Mouse (Mus musculus): Measurements from ENCODE around the gene Pgghg. TPM values are rescaled to one million over a fixed set of nuclear protein-coding genes. Genes with fewer than 3 reads are reported as not detected.

Gene Pgghg
- polyA plus RNA-seq, 1 experiment from 2014 or later = 29.2 TPM

DNA sequence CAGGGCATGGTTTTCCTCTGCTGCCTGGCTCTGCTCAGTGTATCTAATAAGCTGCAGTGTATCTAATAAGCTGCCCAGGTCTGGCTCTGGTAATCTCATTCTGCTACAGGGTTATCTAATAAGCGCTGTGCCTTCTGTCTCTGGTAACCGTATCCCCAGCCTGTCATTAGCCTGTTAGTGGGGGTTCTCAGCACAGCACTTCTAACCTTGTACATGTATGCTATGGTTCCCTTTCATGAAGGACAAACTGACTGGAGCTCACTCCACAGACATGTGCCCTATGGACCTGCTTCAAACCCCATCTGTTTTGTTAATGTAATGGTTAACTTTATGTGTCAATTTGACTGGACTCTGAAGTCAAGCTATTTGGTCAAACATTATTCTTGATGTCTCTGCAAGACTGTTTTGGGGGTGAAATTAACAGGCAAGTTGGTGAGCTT is 35.5 kb upstream of the Pgghg start:
- Histone ChIP-seq H3K36me3 (ENCODE audit: control insufficient read depth, insufficient read depth, low read length) (no peaks in the 10 kb centered on the region), H3K9me3 (ENCODE audit: control insufficient read depth, low read length) (no peaks in the 10 kb centered on the region), H3K4me3 (ENCODE audit: low read depth, low read length) (no peak overlapping the region), H3K4me2 (ENCODE audit: low read length) (no peak overlapping the region), H3K9ac (ENCODE audit: low read length) (no peak overlapping the region), H3K4me1 (replicated peaks; ENCODE audit: control insufficient read depth, insufficient read depth, low read length) (no peaks in the 10 kb centered on the region), H3K27me3 (replicated peaks; ENCODE audit: control insufficient read depth, insufficient read depth, low read length) (no peaks in the 10 kb centered on the region), H3K27ac (ENCODE audit: low read depth) (no peak overlapping the region)
- ATAC-seq (replicated peaks; ENCODE audit: low FRiP score, low TSS enrichment, low read depth) (no peak), DNase-seq (ENCODE audit: low spot score) (no peak)
- 76% methylated on average over 2 of the region's 2 CpGs for WGBS

DNA sequence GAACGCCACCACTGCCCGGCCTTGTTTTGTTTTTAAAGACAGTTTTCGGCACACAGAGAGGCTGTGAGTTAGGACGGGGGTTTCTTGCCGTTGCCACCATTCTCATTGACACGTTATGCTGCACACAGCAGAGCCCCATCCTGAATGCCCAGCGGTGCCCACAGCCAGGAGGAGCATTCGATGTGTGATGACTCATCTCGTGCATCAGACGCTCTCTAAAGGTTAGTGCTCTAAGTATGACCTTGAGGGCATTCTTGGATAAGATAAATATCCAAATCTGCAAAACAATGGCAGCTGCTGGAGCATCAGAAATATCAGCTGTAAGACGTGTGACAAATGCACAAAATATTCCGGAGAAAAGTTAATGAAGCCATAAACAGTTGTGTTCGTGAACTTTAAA is 34.1 kb upstream of the Pgghg start:
- Histone ChIP-seq H3K9ac (ENCODE audit: low read length) (no peak overlapping the region), H3K27ac (ENCODE audit: low read depth) (no peak overlapping the region), H3K27me3 (replicated peaks; ENCODE audit: control insufficient read depth, insufficient read depth, low read length) (no peaks in the 10 kb centered on the region), H3K4me1 (replicated peaks; ENCODE audit: control insufficient read depth, insufficient read depth, low read length) (no peaks in the 10 kb centered on the region), H3K4me2 (ENCODE audit: low read length) (no peak overlapping the region), H3K4me3 (ENCODE audit: low read depth, low read length) (no peak overlapping the region), H3K9me3 (ENCODE audit: control insufficient read depth, low read length) (no peaks in the 10 kb centered on the region), H3K36me3 (ENCODE audit: control insufficient read depth, insufficient read depth, low read length) (no peaks in the 10 kb centered on the region)
- DNase-seq (ENCODE audit: low spot score) (no peak), ATAC-seq (replicated peaks; ENCODE audit: low FRiP score, low TSS enrichment, low read depth) (no peak)
- 77% methylated on average over 13 of the region's 13 CpGs for WGBS

DNA sequence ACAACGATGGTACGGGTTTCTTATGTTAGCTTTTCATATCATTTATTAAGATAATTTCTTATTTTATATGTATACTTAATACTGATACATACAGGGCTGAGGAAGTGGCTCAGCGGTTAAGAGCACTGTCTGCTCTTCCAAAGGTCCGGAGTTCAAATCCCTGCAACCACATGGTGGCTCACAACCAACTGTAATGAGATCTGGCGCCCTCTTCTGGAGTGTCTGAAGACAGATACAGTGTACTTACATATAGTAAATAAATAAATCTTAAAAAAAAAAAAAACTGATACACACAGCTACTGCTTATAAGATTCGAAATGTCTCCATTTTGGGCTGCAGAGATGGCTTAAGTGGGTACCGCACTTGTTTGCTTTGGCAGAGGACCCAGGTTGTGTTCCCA is 33.5 kb upstream of the Pgghg start:
- Histone ChIP-seq H3K9ac (ENCODE audit: low read length) (no peak overlapping the region), H3K36me3 (ENCODE audit: control insufficient read depth, insufficient read depth, low read length) (no peaks in the 10 kb centered on the region), H3K9me3 (ENCODE audit: control insufficient read depth, low read length) (no peaks in the 10 kb centered on the region), H3K27me3 (replicated peaks; ENCODE audit: control insufficient read depth, insufficient read depth, low read length) (no peaks in the 10 kb centered on the region), H3K4me1 (replicated peaks; ENCODE audit: control insufficient read depth, insufficient read depth, low read length) (no peaks in the 10 kb centered on the region), H3K4me3 (ENCODE audit: low read depth, low read length) (no peak overlapping the region), H3K4me2 (ENCODE audit: low read length) (no peak overlapping the region), H3K27ac (ENCODE audit: low read depth) (no peak overlapping the region)
- ATAC-seq (replicated peaks; ENCODE audit: low FRiP score, low TSS enrichment, low read depth) (no peak), DNase-seq (ENCODE audit: low spot score) (no peak)
- 83% methylated on average over 7 of the region's 7 CpGs for WGBS

DNA sequence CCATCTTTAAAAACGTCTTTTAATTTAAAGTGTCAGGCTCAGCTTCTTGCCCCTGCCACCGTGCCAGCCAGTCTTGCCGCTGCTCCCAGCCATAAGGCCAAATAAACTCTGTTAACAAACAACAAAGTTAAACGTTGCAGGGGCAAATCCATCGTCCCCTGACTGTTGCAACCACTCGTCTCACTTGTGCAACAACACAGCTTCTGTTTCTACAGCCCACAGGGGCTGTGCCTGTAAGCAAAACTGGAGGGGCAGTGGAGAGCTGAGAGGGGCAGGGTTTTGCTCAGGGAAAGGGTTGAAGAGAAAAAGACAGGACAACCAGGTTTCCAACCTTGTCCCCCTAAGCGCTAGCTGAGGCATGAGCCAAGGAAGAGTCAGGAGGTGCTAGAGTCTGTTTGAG is 33.0 kb upstream of the Pgghg start:
- H3K27me3 ChIP-seq (replicated peaks; ENCODE audit: control insufficient read depth, insufficient read depth, low read length) = no peaks in the 10 kb centered on the region
- H3K4me1 ChIP-seq (replicated peaks; ENCODE audit: control insufficient read depth, insufficient read depth, low read length) = no peaks in the 10 kb centered on the region
- H3K36me3 ChIP-seq (ENCODE audit: control insufficient read depth, insufficient read depth, low read length) = no peaks in the 10 kb centered on the region
- peak overlapping the region; percentile 58 for H3K4me2 ChIP-seq (ENCODE audit: low read length)
- H3K4me3 ChIP-seq (ENCODE audit: low read depth, low read length) = no peak overlapping the region; the same call in 1 of the 2 replicates
- H3K27ac ChIP-seq (ENCODE audit: low read depth) = no peak overlapping the region
- 47% methylated on average over 7 of the region's 7 CpGs for WGBS
- ATAC-seq (replicated peaks; ENCODE audit: low FRiP score, low TSS enrichment, low read depth) (no peak; the same call in 1 of the 2 replicates), DNase-seq (ENCODE audit: low spot score) (no peak)
- no peaks in the 10 kb centered on the region for H3K9me3 ChIP-seq (ENCODE audit: control insufficient read depth, low read length)
- no peak overlapping the region for H3K9ac ChIP-seq (ENCODE audit: low read length)

DNA sequence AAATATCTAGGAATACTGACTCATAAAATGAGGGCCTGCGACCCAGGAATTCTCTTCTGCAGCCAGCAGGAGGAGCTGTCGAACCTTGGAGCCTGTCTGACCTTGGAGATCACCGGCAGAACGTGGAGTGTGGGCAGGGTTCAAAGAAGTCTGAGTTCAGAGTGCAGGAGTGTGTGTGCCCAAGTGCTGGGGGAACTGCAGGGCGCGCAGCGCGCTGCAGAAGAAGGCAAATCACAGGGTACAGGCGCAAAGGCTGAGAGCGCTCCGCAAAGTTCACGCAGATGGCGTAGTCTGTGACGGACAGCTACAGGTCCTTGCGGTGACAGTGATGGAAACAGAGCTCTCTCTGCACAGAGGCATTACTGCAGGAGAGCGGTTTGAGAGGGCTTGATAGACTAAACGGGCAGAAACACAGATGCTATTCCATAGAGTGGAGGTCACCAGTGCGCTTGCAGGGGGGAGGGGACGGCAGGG is 32.5 kb upstream of the Pgghg start:
- Histone ChIP-seq H3K4me3 (ENCODE audit: low read depth, low read length) (peak overlapping the region; percentile 27), H3K9ac (ENCODE audit: low read length) (no peak overlapping the region), H3K27ac (ENCODE audit: low read depth) (no peak overlapping the region), H3K9me3 (ENCODE audit: control insufficient read depth, low read length) (no peaks in the 10 kb centered on the region), H3K4me2 (ENCODE audit: low read length) (peak overlapping the region; percentile 58), H3K4me1 (replicated peaks; ENCODE audit: control insufficient read depth, insufficient read depth, low read length) (no peaks in the 10 kb centered on the region), H3K36me3 (ENCODE audit: control insufficient read depth, insufficient read depth, low read length) (no peaks in the 10 kb centered on the region), H3K27me3 (replicated peaks; ENCODE audit: control insufficient read depth, insufficient read depth, low read length) (no peaks in the 10 kb centered on the region)
- ATAC-seq (replicated peaks; ENCODE audit: low FRiP score, low TSS enrichment, low read depth) = peak; percentile 72
- WGBS = 1% methylated on average over 19 of the region's 19 CpGs
- DNase-seq (ENCODE audit: low spot score) = peak; percentile 92

DNA sequence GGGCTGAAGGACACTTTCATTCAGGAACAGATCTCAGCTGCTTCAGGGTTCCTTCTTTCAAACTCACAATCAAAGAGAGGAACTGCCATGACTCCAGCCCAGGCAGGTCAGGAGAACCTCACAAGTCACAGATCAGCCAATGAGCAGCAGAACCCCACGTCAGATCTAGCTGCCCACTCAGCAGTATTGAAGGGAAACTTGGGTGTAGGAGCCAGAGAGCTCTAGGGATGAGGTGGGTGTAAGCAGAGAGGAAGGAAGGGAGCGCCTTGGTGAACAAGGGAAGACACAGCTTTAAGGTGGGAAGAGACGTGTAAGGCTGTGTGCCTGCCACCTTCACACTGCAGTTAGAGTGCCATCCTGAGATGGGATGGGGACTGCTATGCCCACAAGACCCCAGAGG is 28.9 kb upstream of the Pgghg start:
- Histone ChIP-seq H3K4me2 (ENCODE audit: low read length) (no peak overlapping the region), H3K4me1 (replicated peaks; ENCODE audit: control insufficient read depth, insufficient read depth, low read length) (no peaks in the 10 kb centered on the region), H3K4me3 (ENCODE audit: low read depth, low read length) (no peak overlapping the region), H3K9ac (ENCODE audit: low read length) (no peak overlapping the region), H3K9me3 (ENCODE audit: control insufficient read depth, low read length) (no peaks in the 10 kb centered on the region), H3K27me3 (replicated peaks; ENCODE audit: control insufficient read depth, insufficient read depth, low read length) (no peaks in the 10 kb centered on the region), H3K27ac (ENCODE audit: low read depth) (peak overlapping the region; percentile 10; the same call in 1 of the 2 replicates), H3K36me3 (ENCODE audit: control insufficient read depth, insufficient read depth, low read length) (no peaks in the 10 kb centered on the region)
- WGBS = 58% methylated on average over 3 of the region's 3 CpGs
- no peak for DNase-seq (ENCODE audit: low spot score)
- no peak for ATAC-seq (replicated peaks; ENCODE audit: low FRiP score, low TSS enrichment, low read depth)

DNA sequence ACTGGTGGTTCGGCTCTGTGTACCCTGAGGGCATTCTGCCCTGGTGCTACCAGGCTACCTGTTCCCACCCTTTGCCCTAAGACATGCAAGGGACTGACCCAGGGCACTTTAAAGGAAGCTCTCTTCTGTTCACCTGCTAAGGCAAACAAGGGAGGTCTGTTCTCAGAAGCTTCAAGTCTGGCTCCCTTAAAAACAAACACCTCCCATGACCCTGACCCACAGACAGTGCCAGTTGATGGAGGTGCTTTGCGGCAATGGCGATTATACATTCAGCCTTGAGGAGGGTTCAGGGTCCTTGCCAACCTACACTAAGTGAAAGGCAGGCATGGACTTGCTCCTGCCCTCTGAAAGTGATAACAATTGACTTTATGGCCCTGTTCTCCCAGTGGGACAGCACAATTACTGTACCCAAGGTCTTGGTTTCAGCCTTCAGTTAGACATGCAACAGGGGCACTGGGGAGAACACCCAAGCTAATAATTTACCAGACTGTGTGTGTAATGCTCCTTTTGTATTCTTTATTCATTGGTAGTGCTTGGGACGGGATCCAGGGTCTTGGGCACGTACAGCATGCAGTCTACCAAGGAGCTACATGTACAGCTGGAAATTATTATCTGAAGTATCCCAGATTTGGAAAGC is 28.2 kb upstream of the Pgghg start:
- WGBS = 61% methylated on average over 5 of the region's 5 CpGs
- Histone ChIP-seq H3K27ac (ENCODE audit: low read depth) (peak overlapping the region; percentile 69), H3K9ac (ENCODE audit: low read length) (no peak overlapping the region), H3K4me3 (ENCODE audit: low read depth, low read length) (no peak overlapping the region), H3K9me3 (ENCODE audit: control insufficient read depth, low read length) (no peaks in the 10 kb centered on the region), H3K4me2 (ENCODE audit: low read length) (no peak overlapping the region), H3K36me3 (ENCODE audit: control insufficient read depth, insufficient read depth, low read length) (no peaks in the 10 kb centered on the region), H3K27me3 (replicated peaks; ENCODE audit: control insufficient read depth, insufficient read depth, low read length) (no peaks in the 10 kb centered on the region), H3K4me1 (replicated peaks; ENCODE audit: control insufficient read depth, insufficient read depth, low read length) (no peaks in the 10 kb centered on the region)
- ATAC-seq (replicated peaks; ENCODE audit: low FRiP score, low TSS enrichment, low read depth) (peak; percentile 82), DNase-seq (ENCODE audit: low spot score) (peak; percentile 70)

DNA sequence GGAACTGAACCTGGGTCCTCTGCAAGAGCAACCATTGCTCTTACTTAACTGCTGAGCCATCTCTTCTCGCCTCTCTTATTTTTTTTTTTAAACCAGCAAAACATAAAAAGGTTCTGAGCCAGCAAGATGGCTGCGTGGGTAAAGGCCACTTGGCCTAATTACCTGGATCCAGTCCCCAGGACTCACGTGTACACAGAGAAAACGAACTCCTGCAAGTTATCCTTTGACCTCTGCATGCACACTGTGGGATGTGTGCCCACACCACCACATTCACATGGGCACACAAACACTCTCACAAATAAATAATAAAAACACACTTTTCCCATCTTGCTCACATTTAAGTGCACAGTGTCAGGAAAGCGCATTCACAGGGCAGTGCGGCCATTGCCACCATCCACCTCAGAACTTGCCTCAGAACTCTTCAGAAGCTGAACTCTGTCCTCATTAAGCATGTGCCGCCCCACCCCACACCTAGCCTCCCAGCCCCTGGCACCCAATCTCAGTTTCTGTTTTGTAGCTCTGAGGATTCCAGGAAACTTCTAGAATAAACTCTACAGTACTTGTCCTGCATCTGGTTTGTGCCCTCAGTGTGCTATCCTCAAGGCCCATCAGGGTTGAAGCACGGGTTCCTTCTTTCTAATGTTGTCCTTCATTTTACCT is 27.0 kb upstream of the Pgghg start:
- Histone ChIP-seq H3K9me3 (ENCODE audit: control insufficient read depth, low read length) (no peaks in the 10 kb centered on the region), H3K27ac (ENCODE audit: low read depth) (0 out of 2 replicates have a peak overlapping the region, but pooled peaks have one; percentile 69), H3K9ac (ENCODE audit: low read length) (no peak overlapping the region), H3K4me3 (ENCODE audit: low read depth, low read length) (no peak overlapping the region), H3K4me2 (ENCODE audit: low read length) (no peak overlapping the region), H3K27me3 (replicated peaks; ENCODE audit: control insufficient read depth, insufficient read depth, low read length) (no peaks in the 10 kb centered on the region), H3K4me1 (replicated peaks; ENCODE audit: control insufficient read depth, insufficient read depth, low read length) (no peaks in the 10 kb centered on the region), H3K36me3 (ENCODE audit: control insufficient read depth, insufficient read depth, low read length) (no peaks in the 10 kb centered on the region)
- ATAC-seq (replicated peaks; ENCODE audit: low FRiP score, low TSS enrichment, low read depth) = no peak
- WGBS = 76% methylated on average over 8 of the region's 8 CpGs
- no peak for DNase-seq (ENCODE audit: low spot score)

DNA sequence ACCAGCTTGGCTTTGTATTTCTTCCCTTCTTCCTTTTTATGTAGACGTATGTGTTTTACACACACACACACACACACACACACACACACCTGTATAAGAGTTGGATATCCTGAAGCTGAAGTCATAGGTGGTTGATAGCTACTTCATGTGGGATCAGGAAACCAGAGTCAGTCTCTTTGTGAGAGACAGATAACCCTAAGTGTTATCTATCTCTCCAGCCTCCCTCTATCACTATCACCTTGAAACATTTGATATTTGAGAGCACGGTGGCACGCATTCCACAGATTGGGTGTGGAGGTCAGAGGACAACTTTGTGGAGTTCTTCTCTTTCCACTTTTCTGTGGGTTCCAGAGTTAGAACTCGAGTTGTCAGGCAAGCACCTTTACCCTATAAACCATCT is 21.3 kb upstream of the Pgghg start:
- ATAC-seq (replicated peaks; ENCODE audit: low FRiP score, low TSS enrichment, low read depth) (no peak), DNase-seq (ENCODE audit: low spot score) (no peak)
- H3K4me1 ChIP-seq (replicated peaks; ENCODE audit: control insufficient read depth, insufficient read depth, low read length) = peaks cover 3% of the 10 kb centered on the region
- H3K27ac ChIP-seq (ENCODE audit: low read depth) = no peak overlapping the region
- H3K27me3 ChIP-seq (replicated peaks; ENCODE audit: control insufficient read depth, insufficient read depth, low read length) = peaks cover 51% of the 10 kb centered on the region
- no peak overlapping the region for H3K4me2 ChIP-seq (ENCODE audit: low read length)
- 69% methylated on average over 4 of the region's 4 CpGs for WGBS
- H3K9me3 ChIP-seq (ENCODE audit: control insufficient read depth, low read length) = no peaks in the 10 kb centered on the region
- H3K9ac ChIP-seq (ENCODE audit: low read length) = no peak overlapping the region
- H3K4me3 ChIP-seq (ENCODE audit: low read depth, low read length) = no peak overlapping the region
- H3K36me3 ChIP-seq (ENCODE audit: control insufficient read depth, insufficient read depth, low read length) = no peaks in the 10 kb centered on the region

Measured in intestine, embryonic 14.5 days (tissue).